Mouse (Mus musculus) hindbrain, embryonic 14.5 days (tissue): Measurements from ENCODE around the gene Naaladl2. TPM values are rescaled to one million over a fixed set of nuclear protein-coding genes. Genes with fewer than 3 reads are reported as not detected.

ENCODE experiments used
- ATAC-seq: fragments of 200-750 bp; cut with Nextera tagmentation; 2 replicates; pipeline ENCODE4 v1.8.0; 2017; ENCODE audit warnings: moderate number of reproducible peaks, mild to moderate bottlenecking, moderate TSS enrichment, moderate library complexity; ENCODE audit not compliant: low FRiP score
- DNase-seq: peaks from one replicate; pipeline ENCODE4 v3.0.0-alpha.2; 2015; ENCODE audit warnings: low spot score
- H3K27ac ChIP-seq: fragments of 300-500 bp; sonication (generic); 2 replicates; pipeline ENCODE4 v1.5.1; 2014; ENCODE audit warnings: mild to moderate bottlenecking, moderate library complexity
- H3K27me3 ChIP-seq: fragments of 300-500 bp; sonication (generic); 2 replicates; pipeline ENCODE4 v1.6.1; 2014; ENCODE audit warnings: mild to moderate bottlenecking, low read length, mixed read lengths; ENCODE audit not compliant: control insufficient read depth, insufficient read depth
- H3K36me3 ChIP-seq: fragments of 300-500 bp; sonication (generic); replicated peaks from 2 replicates; pipeline ENCODE4 v1.6.1; 2014; ENCODE audit not compliant: control insufficient read depth, insufficient read depth
- H3K4me1 ChIP-seq: fragments of 300-500 bp; sonication (generic); replicated peaks from 2 replicates; pipeline ENCODE4 v1.6.1; 2014; ENCODE audit warnings: antibody characterized with exemption, low read length, mixed read lengths; ENCODE audit not compliant: control insufficient read depth, insufficient read depth
- H3K4me2 ChIP-seq: fragments of 300-500 bp; sonication (generic); replicated peaks from 2 replicates; pipeline ENCODE4 v1.6.1; 2014; ENCODE audit warnings: mild to moderate bottlenecking, moderate library complexity
- H3K4me3 ChIP-seq: fragments of 300-500 bp; sonication (generic); replicated peaks from 2 replicates; pipeline ENCODE4 v1.5.1; 2014; ENCODE audit warnings: mild to moderate bottlenecking, low read length
- H3K9ac ChIP-seq: fragments of 300-500 bp; sonication (generic); 2 replicates; pipeline ENCODE4 v1.6.1; 2014
- H3K9me3 ChIP-seq: fragments of 300-500 bp; sonication (generic); 2 replicates; pipeline ENCODE4 v1.6.1; 2016; ENCODE audit warnings: low read length; ENCODE audit not compliant: control insufficient read depth
- WGBS: fragments of 180-500 bp; shearing (Covaris S2); extraction: QIAGEN DNeasy Blood & Tissue Kit; methylation state at CpG from one replicate; pipeline ENCODE4 v1.1.7; 2014; 5-methylcytosine and 5-hydroxymethylcytosine counted together
- polyA plus RNA-seq: library from polyadenylated mRNA; unstranded; fragments of >200 nt; fragmentation: Nextera tagmentation; extraction: Ambion mirVana; gene quantifications from 2 replicates; pipeline ENCODE4 v1.2.1, GENCODE M21; 2014

The Naaladl2 gene
- polyA plus RNA-seq, 1 experiment from 2014 or later = 0.63 TPM

GRCm38 (mm10) chr3:24552631-24553030, 591.4 kb downstream of the Naaladl2 start:
- H3K36me3 ChIP-seq = no peaks in the 10 kb centered on the region
- no peak for ATAC-seq
- H3K27me3 ChIP-seq = no peaks in the 10 kb centered on the region
- H3K4me1 ChIP-seq = no peaks in the 10 kb centered on the region
- 81% methylated on average over 2 of the region's 2 CpGs for WGBS
- H3K4me2 ChIP-seq = no peak overlapping the region
- DNase-seq = no peak
- no peak overlapping the region for H3K27ac ChIP-seq
- H3K9ac ChIP-seq = no peak overlapping the region
- no peak overlapping the region for H3K4me3 ChIP-seq
- H3K9me3 ChIP-seq = no peaks in the 10 kb centered on the region

GRCm38 (mm10) chr3:24533775-24534458, 610.1 kb downstream of the Naaladl2 start:
- no peak; the same call in 1 of the 2 replicates for ATAC-seq
- no peak overlapping the region for H3K4me2 ChIP-seq
- no peak overlapping the region for H3K4me3 ChIP-seq
- no peak overlapping the region for H3K27ac ChIP-seq
- no peaks in the 10 kb centered on the region for H3K36me3 ChIP-seq
- WGBS = 64% methylated on average over 3 of the region's 3 CpGs
- H3K9me3 ChIP-seq = no peaks in the 10 kb centered on the region
- no peak for DNase-seq
- no peak overlapping the region for H3K9ac ChIP-seq
- H3K27me3 ChIP-seq = no peaks in the 10 kb centered on the region
- no peaks in the 10 kb centered on the region for H3K4me1 ChIP-seq

GRCm38 (mm10) chr3:24514918-24515317, 629.1 kb downstream of the Naaladl2 start:
- no peak overlapping the region for H3K4me2 ChIP-seq
- no peak overlapping the region for H3K27ac ChIP-seq
- H3K27me3 ChIP-seq = no peaks in the 10 kb centered on the region
- 60% methylated on average over 1 of the region's 1 CpGs for WGBS
- no peaks in the 10 kb centered on the region for H3K9me3 ChIP-seq
- no peak overlapping the region for H3K4me3 ChIP-seq
- ATAC-seq = no peak
- no peaks in the 10 kb centered on the region for H3K36me3 ChIP-seq
- no peak overlapping the region for H3K9ac ChIP-seq
- no peak for DNase-seq
- H3K4me1 ChIP-seq = no peaks in the 10 kb centered on the region

- H3K9me3 ChIP-seq = no peaks in the 10 kb centered on the region
- DNase-seq (no peak), ATAC-seq (no peak)
- no peak overlapping the region for H3K27ac ChIP-seq
- no peak overlapping the region for H3K4me3 ChIP-seq
- H3K4me1 ChIP-seq = no peaks in the 10 kb centered on the region
- no peaks in the 10 kb centered on the region for H3K27me3 ChIP-seq
- no peak overlapping the region for H3K4me2 ChIP-seq
- no peak overlapping the region for H3K9ac ChIP-seq
- no peaks in the 10 kb centered on the region for H3K36me3 ChIP-seq
- WGBS = 65% methylated on average over 4 of the region's 4 CpGs
These were observed 657.5 kb downstream of the Naaladl2 start for GRCm38 (mm10) chr3:24486456-24487112.

GRCm38 (mm10) chr3:24463941-24464340, 680.1 kb downstream of the Naaladl2 start:
- Histone ChIP-seq H3K4me2 (no peak overlapping the region), H3K27ac (no peak overlapping the region), H3K27me3 (no peaks in the 10 kb centered on the region), H3K9ac (no peak overlapping the region), H3K4me1 (no peaks in the 10 kb centered on the region), H3K36me3 (no peaks in the 10 kb centered on the region), H3K9me3 (no peaks in the 10 kb centered on the region), H3K4me3 (no peak overlapping the region)
- 87% methylated on average over 4 of the region's 4 CpGs for WGBS
- DNase-seq (no peak), ATAC-seq (no peak)

- no peaks in the 10 kb centered on the region for H3K27me3 ChIP-seq
- DNase-seq = no peak
These were observed 703.4 kb downstream of the Naaladl2 start for GRCm38 (mm10) chr3:24440621-24441020.

GRCm38 (mm10) chr3:24432761-24433160, 711.3 kb downstream of the Naaladl2 start:
- no peaks in the 10 kb centered on the region for H3K4me1 ChIP-seq
- DNase-seq (no peak), ATAC-seq (no peak)
- H3K9me3 ChIP-seq = no peaks in the 10 kb centered on the region
- WGBS = 83% methylated on average over 3 of the region's 3 CpGs
- H3K27me3 ChIP-seq = no peaks in the 10 kb centered on the region
- H3K27ac ChIP-seq = no peak overlapping the region
- H3K9ac ChIP-seq = no peak overlapping the region
- no peak overlapping the region for H3K4me3 ChIP-seq
- no peak overlapping the region for H3K4me2 ChIP-seq
- no peaks in the 10 kb centered on the region for H3K36me3 ChIP-seq

More at GRCm38 (mm10) chr3:24440621-24441020, 703.4 kb downstream of the Naaladl2 start:
- H3K36me3 ChIP-seq = no peaks in the 10 kb centered on the region
- H3K9me3 ChIP-seq = no peaks in the 10 kb centered on the region
- 81% methylated on average over 6 of the region's 6 CpGs for WGBS
- H3K4me3 ChIP-seq = no peak overlapping the region
- no peaks in the 10 kb centered on the region for H3K4me1 ChIP-seq
- H3K27ac ChIP-seq = no peak overlapping the region
- no peak overlapping the region for H3K9ac ChIP-seq
- ATAC-seq = no peak
- no peak overlapping the region for H3K4me2 ChIP-seq

- Histone ChIP-seq H3K27me3 (no peaks in the 10 kb centered on the region), H3K4me1 (no peaks in the 10 kb centered on the region), H3K27ac (no peak overlapping the region), H3K9me3 (no peaks in the 10 kb centered on the region), H3K9ac (no peak overlapping the region), H3K4me3 (no peak overlapping the region), H3K4me2 (no peak overlapping the region), H3K36me3 (no peaks in the 10 kb centered on the region)
- no peak for ATAC-seq
- no peak for DNase-seq
These were observed 752.3 kb downstream of the Naaladl2 start for GRCm38 (mm10) chr3:24391737-24392136.

GRCm38 (mm10) chr3:24391311-24391710, 752.8 kb downstream of the Naaladl2 start:
- no peak for DNase-seq
- H3K9me3 ChIP-seq = no peaks in the 10 kb centered on the region
- no peak overlapping the region for H3K4me2 ChIP-seq
- no peaks in the 10 kb centered on the region for H3K4me1 ChIP-seq
- no peak for ATAC-seq
- no peaks in the 10 kb centered on the region for H3K27me3 ChIP-seq
- H3K36me3 ChIP-seq = no peaks in the 10 kb centered on the region
- H3K9ac ChIP-seq = no peak overlapping the region
- H3K27ac ChIP-seq = 0 out of 2 replicates have a peak overlapping the region, but pooled peaks have one; percentile 26
- H3K4me3 ChIP-seq = no peak overlapping the region
- WGBS = 43% methylated on average over 1 of the region's 1 CpGs
